Mouse (Mus musculus): ENCODE results near the gene Hmgcs1. TPM values are rescaled to one million over a fixed set of nuclear protein-coding genes. Genes with fewer than 3 reads are reported as not detected.

Gene Hmgcs1
- polyA plus RNA-seq, 1 experiment from 2014 or later = 410 TPM

Other genes starting within 250 kb of the Hmgcs1 start
- gene 4833420G17Rik, start 227.6 kb upstream of the Hmgcs1 start, polyA plus RNA-seq (2016; fragmentation: Nextera tagmentation; extraction: Ambion mirVana) = 112 and 119 TPM in 2 replicates
- 2.1 and 3.2 TPM in 2 replicates for gene Tmem267, start 202.3 kb upstream of the Hmgcs1 start, polyA plus RNA-seq (2016; fragmentation: Nextera tagmentation; extraction: Ambion mirVana)
- 1.2 TPM in 2 replicates for gene 3110070M22Rik, start 202.0 kb upstream of the Hmgcs1 start, polyA plus RNA-seq (2016; fragmentation: Nextera tagmentation; extraction: Ambion mirVana)
- 0.09 and 0.28 TPM in 2 replicates for gene Ccl28, start 66.6 kb upstream of the Hmgcs1 start, polyA plus RNA-seq (2016; fragmentation: Nextera tagmentation; extraction: Ambion mirVana)
- 4.1 and 4.8 TPM in 2 replicates for gene Nim1k, start 65.5 kb downstream of the Hmgcs1 start, polyA plus RNA-seq (2016; fragmentation: Nextera tagmentation; extraction: Ambion mirVana)
- gene Zfp131, start 100.5 kb downstream of the Hmgcs1 start, polyA plus RNA-seq (2016; fragmentation: Nextera tagmentation; extraction: Ambion mirVana) = 56.5 and 57.7 TPM in 2 replicates
- not detected in 2 replicates for gene AF067063, start 139.8 kb downstream of the Hmgcs1 start, polyA plus RNA-seq (2016; fragmentation: Nextera tagmentation; extraction: Ambion mirVana)
- not detected in 2 replicates for gene D13Ertd608e, start 145.6 kb downstream of the Hmgcs1 start, polyA plus RNA-seq (2016; fragmentation: Nextera tagmentation; extraction: Ambion mirVana)
- not detected in 2 replicates for gene Tcstv1, start 204.4 kb downstream of the Hmgcs1 start, polyA plus RNA-seq (2016; fragmentation: Nextera tagmentation; extraction: Ambion mirVana)
- gene Gm21761, start 238.9 kb downstream of the Hmgcs1 start, polyA plus RNA-seq (2016; fragmentation: Nextera tagmentation; extraction: Ambion mirVana) = not detected in 2 replicates